Mouse (Mus musculus) monocyte, adult 5-6 weeks (primary cell): ENCODE results near the gene Xirp1. TPM values are rescaled to one million over a fixed set of nuclear protein-coding genes. Genes with fewer than 3 reads are reported as not detected.
"Not testable (repeated sequence)": the region's sequence is repeated elsewhere in the genome, so short reads cannot be mapped to it uniquely, and the experiment has no call there.

Experiments used
- ATAC-seq: fragments of 153-309, 156-312 bp; replicated peaks from 2 replicates; pipeline ENCODE4 v1.8.0; 2017; ENCODE audit warnings: mild to moderate bottlenecking; ENCODE audit not compliant: low TSS enrichment, insufficient number of reproducible peaks, severe bottlenecking, poor library complexity, low FRiP score
- total RNA-seq: library from RNA; stranded (forward); fragments of 200-1000, 200-491, 200-594 nt; gene quantifications from 3 replicates; pipeline ENCODE4 v1.2.3, GENCODE M21; 2017

Gene Xirp1
- total RNA-seq, 1 experiment from 2014 or later, result 0.76 TPM

DNA sequence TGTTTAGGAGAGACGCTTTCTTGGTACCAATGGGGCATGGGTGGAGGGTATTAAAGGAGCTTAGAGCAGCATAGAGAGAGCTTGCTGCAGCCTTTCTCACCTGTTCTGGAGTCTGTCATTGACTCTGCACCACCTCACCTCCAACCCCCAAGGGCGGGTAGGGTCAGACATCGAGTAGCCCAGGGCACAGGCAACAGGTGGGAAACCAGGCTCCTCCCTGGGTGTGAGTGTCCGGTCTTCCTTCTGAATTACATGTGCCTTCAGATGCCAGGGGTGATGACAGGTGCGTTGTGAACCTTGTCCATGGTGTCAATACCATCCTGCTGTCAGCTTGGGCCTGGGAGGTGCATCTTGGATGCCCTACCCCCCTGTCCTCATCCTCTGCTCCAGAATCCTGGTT, 1.2 kb upstream of the Xirp1 start:
- ATAC-seq, result no peak

DNA sequence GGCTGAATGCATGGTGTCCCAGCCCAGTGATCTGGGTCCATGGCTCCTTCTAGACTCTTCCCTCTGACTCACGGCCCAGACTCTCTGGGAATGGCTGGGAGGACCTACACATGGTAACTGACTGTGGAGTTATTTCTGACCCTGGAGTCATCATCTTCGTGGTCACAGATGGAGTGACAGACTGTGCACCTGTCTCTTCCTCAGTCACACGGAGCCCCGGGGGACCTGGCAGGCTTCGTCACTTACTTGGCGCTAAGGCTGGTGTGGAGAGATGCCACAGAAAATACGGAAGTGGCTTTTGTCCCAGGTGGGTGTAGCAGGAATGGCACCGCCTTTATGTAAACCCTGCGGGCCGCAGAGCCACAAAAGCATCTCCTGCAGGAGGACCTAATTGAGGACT, 773 bp upstream of the Xirp1 start:
- no peak for ATAC-seq

DNA sequence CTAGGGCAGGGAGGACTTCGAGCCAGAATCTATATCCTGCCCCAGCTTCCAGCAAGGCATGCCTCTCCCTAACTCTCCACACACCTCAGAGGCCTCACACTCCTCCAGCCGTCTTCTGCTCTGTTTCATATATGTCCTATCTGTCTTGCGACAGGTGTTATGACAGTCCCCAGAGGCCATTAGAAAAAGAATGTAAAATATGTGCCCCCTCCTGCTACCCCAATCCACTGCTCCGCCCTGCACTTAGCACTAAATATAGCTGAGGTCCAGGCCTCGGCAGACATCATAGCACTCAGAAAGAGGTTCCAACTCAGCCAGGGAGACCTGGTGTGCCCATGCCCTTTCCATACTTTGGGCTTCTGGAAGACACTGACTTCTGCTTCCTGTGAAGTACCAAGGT, 2.2 kb downstream of the Xirp1 start:
- ATAC-seq, result no peak

DNA sequence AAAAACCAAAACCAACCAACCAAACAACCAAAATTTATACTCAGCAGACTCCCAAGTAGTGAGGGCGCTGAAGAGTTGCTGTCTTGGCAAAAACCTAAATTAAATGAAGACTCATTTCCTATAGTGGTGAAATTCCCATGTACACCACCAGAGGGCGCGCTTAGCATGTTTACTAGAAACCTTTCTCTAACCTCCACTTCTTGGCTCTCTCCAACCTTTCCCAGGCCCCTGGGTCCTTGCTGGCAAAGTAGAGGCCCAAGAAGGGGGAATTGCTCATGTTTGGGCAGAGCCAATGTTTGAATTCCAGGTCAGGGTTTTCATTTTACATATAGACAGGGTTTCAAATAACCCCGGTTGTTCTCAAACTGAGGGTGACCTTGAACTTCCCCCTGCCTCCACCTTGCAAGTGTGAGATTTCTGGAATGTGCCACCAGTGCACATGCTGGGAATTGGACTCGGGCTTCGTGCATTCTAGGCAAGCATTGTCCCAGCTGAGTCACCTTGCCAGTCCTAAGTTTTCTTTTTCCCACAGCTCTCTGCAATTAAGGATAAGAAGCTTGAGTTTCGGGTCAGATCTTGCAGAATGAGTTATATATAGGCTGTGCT, 3.0 kb downstream of the Xirp1 start:
- ATAC-seq, result 0 out of 2 replicates have a peak, but pooled peaks have one; percentile 19

DNA sequence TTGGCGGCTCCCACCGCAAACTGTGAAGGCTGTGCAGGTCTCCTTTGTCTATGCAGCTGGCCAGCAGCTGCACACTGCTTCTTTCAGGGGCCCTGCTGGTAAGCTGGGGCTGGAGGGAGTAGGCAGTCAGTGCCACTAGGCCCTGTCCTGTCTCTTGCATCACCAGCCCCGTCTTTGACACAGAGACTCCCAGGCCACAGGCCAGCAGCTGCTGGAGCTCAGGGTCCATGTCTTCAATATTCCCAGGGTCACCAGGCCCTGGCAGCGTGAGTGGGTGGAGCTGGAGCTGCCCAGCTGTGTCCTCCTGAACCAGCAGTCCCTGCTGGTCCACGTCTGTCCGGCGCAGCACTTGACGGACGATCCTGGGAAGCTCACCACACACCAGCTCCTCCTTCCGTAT, 6.4 kb downstream of the Xirp1 start:
- no peak for ATAC-seq

DNA sequence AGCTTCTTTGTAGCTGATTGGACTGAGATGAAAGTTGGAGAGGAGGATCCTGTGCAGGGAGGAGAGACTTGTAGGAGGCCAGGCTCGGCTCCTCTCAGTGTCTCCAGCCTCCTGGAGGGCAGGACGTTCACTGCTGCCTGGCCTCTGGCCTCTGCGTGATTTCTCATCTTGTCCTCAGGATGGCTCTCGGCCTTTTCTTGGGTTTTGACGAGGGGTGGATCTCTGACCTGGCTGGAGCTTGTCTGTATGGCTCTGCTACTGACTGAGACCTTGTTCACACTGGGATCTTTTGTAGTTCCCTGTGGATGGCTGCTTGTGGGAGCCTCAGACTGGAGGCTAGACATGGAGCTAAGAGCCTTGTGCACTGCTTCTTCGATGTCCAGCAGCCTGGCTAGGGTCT, 8.6 kb downstream of the Xirp1 start:
- no peak for ATAC-seq

DNA sequence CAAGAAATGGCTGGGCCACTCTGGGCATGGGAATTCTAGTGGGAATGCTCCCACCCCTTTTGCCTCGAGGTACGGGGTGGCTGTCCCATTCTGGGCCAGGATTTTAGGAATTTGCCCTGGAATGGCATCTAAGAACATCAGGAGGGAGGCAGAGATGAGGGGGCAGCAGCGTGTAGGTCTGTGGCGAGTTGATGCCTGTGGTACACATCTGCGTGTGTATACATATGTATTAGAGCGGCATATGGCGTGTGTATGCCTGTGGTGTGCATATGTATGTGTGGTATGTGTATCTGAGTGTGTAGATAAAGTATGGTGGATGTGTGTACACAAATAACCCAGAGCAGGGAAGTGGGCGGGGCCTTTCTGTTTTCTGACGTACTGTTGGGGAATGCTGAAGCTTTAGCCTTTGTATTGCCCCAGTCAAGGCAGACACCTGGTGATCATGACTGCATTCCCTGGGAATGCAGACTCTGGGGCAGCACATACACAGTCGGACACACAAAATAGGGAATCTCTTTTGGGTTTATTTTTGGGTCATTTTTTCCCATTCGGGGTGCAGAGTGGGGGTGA, 10.1 kb downstream of the Xirp1 start:
- ATAC-seq, result no peak

DNA sequence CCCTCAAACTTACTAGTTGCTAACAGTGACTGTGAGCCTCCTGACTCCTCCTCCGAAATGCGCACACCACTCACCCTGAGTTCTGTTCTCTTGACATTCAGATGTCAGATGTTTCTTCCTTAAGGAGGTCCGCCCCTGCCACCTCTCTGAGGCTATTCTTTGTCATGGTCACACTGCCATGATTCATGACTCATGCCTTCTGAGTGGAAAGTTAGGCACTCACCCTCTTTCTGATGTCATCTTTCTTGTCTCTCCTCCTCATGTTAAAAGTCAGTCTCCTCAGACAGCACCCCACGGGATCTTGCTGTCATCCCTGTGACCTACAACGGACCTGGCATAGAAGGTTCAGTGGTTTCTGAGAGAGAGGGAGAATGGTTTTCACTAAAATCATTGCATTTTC, 10.6 kb downstream of the Xirp1 start:
- no peak for ATAC-seq

DNA sequence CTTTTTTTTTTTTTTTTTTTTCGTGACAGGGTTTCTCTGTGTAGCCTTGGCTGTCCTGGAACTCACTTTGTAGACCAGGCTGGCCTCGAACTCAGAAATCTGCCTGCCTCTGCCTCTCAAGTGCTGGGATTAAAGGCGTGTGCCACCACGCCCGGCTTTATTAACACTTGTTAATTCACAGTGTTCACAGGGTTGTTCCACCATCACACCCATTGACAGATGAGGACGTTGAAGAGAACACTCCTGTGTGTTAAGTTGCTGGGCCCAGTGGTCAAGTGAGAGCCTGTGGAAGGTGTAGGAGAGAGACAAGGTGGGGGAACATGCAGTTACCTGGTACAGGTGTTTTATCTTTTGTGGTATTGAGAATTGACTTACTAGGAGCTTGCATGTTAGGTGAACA, 11.2 kb downstream of the Xirp1 start:
- ATAC-seq, result not testable (repeated sequence)

DNA sequence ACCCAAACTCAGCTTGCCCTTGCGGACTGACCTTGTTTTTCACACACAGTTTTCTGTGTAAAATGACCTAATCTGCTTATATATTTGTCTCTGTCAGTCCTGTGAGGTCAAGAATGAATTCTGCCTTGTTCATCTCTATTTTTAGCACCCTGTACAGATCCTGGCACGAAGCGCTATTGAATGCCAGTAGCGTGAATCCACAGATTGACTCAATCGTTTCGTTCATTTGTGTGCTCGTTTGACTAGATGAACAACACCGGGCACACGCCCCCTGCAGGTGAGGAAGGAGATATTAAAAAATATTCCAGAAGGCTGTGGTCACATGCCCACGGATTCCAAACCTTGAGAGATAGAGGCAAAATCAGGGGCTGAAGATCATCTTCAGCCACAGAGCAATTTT, 11.9 kb downstream of the Xirp1 start:
- 0 out of 2 replicates have a peak, but pooled peaks have one; percentile 23 for ATAC-seq

DNA sequence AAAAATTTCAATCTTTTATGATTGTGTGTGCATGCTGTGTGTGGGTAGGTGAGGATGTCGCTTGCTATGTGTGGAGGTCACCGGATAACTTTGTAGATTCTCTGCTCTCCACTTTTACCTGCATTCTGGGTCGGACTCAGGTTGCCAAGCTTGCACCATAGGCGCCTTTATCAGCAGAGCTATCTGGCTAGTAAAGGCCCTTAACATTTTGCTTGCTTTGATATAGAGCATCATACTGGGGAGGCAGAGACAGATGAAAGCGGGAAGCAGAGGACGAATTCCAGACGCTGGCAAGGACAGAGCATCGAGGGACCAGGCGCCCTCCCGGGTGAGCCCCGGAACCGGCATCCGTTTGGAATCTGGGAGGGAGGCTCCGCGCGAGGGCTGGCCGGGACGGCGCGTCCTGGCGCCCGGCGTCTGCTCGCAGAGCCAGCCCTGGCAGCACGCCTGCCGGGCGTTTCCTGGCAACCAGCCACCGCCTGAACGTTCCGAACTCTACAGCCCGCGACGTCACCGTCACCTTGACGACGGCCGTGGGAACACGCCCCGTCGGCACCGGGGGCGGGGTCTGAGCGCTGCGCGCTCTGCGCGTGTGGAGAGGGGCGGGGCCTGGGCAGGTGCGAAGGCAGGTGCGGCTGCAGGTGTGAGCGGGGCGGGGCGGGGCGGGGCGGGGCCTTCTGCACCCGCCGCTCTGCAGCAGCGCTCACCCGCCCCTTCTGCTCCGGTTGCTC, 12.5 kb downstream of the Xirp1 start:
- ATAC-seq, result peak; percentile 84

DNA sequence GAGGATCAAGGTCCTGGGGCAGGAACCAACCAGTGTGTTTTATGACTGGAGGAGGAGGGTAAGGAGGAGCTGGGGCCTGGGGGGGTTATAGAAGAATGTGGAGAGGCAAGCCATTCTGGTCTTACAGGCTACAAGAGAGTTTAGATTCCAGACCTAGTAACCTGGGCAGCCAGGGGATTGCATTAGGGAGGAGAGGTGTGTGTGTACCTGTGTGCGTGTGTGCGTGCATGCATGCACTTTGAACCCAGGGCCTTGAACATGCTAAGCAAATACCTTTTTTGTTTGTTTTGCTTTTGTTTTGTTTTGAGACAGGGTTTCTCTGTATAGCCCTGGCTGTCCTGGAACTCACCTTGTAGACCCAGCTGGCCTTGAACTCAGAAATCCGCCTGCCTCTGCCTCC, 13.5 kb downstream of the Xirp1 start:
- ATAC-seq, result no peak

DNA sequence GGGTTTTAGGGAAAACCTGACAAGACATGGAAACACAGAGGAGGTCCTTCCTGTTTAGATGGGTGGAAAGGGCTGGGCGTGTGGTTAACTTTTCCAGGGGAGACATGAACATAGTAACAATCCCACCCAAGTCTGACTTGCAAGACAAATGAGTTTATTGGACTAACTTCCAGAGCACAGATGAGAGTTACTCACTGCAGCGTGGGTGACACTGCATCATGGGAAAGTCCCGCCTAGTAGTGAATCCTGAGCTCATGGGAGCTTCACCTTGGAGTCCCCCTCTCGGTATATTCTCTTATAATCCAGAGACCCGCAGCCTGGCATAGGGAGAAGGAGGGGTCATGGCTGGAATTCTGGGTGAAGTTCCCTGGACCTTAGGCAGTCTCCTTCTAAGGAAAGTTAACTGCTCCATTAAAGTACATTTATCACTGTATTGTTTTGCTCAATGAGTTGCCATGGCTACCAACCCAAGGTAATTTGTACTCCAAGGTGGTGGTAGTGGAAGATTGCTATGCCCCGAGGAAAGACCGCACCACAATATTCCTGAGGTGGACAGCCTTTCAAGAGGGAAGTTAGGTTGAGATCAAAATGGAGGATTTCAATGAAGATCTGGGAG, 14.1 kb downstream of the Xirp1 start:
- ATAC-seq, result no peak

DNA sequence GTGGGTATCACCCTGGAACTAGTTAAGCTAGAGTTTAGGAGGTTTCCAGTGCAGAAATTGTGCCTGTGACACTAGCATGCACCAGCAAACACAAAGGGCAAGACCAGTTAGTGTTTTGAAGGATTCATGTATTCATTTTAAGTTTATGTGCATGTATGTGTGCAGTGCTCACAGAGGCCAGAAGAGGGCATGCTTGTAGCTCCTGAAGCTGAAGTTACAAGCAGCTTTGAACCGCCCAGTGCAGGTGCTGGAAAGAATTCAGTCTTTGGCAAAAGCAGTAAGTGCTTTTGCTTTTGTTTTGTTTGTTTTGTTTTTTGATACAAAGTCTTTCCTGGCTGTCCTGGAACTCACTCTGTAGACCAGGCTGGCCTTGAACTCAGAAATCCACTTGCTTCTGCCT, 15.6 kb downstream of the Xirp1 start:
- ATAC-seq, result no peak

DNA sequence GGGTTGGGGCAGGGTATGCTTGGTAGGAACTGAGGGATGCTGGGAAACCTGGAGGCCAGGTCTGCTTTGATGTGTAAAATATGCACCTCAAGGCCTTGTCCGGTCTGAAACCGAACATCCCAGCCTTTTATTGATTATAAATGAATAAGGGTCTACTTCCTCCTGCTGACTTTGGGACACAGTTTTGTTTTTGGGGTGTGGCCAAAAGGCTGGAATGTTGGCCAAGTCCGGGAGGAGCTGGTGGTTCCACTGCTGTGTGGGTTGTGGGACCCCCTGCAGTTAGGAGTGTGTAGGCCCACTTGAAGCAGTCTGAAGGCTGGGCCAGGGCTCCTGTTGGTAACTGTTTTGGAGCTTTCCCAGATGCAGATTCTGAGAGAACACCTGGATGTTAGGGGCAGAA, 17.5 kb downstream of the Xirp1 start:
- no peak for ATAC-seq

DNA sequence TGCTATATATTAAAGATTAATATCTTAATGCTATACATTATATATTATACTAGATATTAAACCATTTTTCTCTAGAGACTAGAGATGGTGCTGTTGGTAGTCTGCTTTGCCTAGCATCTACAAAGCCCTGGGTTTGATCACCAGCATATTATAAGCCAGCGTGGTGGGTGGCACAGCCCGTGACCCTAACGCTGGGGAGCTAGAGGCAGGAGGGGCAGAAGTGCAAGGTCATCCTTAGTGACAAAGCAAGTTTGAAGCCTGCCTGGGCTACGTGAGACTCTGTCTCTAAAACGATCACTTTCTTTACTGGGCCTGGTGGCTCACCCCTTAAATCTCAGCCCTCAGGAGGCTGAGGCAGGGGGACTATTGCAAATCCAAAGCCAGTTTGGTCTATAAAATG, 20.5 kb downstream of the Xirp1 start:
- ATAC-seq, result no peak

DNA sequence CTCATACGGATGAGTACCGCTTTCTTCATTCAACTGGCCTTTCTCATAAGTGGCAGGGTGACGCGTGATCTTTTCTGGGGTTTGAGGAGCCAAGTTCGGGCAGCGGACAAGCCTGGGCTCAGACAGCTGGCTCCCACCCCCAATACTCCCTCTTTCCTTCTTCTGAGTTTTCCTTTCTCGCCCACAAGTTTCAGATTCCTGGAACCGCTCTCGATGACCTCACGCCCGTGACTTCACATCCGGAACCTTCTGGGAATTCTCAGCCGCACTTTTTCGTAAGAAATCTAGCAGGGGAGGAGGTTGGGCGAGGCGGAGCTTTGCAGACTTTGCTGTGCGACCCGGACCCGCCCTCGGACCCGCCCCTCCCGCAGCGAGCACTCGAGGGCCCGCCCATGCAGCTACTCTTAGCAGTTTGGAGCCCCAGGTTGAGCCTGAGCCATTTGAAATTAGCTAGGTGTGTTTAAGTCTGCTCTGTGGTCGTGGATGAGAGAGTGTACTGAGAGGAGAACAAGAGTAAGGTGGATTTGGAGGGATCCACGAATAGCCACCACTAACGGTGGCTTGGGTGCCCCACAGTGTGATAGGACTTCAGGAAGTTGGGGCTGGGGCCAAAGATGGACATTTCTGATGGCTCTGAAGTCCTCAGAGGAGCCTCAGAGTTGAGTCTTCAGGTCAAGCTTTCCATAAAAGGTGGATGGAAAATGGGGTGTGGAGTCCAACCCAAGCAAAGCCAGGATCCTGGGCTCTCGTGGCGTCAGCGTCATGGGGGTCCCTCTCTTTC, 21.3 kb downstream of the Xirp1 start:
- peak; percentile 83 for ATAC-seq

DNA sequence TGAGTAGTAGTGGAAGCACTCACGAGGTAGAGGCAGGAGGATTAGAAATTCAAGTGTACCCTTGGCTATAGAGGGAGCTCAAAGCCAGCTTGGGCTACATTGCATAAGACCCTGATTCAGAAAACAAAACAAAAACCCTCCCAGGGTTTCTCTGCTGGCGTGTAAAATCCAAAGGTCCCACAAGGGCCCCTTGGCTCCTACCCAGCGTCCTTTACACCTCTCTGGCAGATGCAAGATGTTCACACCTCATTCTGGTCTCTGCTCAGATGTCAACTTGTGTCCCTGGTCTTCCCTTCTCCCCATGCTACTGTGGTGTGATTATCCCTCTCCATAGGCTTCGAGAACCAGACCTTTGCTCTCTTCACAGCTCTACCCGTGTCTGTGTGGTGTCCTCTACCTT, 22.6 kb downstream of the Xirp1 start:
- ATAC-seq, result no peak

DNA sequence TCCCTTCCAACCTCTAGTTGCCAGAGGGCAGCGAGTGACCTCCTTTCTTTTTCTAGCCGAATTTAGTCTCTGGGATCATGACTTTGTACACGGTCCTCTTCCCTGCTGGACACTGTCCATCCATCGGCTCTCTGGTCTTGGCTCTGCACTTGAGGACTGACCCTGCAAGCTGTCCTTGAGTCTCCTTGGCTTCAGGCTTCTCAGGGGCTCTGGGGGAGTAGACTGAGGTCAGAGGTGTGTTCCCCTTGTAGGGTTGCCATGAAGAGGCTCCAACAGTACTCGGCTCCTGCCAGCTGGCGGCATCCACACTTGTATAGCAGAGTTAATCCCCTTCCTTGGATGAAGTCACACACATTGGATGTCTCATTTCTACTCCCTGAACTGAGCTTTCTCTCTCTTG, 23.8 kb downstream of the Xirp1 start:
- ATAC-seq, result no peak
